Mouse (Mus musculus) T-helper 1 cell (primary cell): ENCODE data around the gene Tbx1.

ENCODE experiments used
- in situ Hi-C: fragments of 300-600 bp; cut with MboI, MseI; formaldehyde crosslinking; loops from one replicate; pipeline ENCODE4 v1.15.1; 2025; ENCODE audit warnings: high pct_unique_total_duplicates

Gene Tbx1

GRCm38 (mm10) chr16:18589804-18590790 lies at the start of gene Tbx1:
Gene Tbx1 (minus strand): TSS chr16:18590671.
- in situ Hi-C loops, result no loop called here

GRCm38 (mm10) chr16:18639382-18639929 lies 49.0 kb upstream of the Tbx1 start:
- in situ Hi-C loops, result no loop called here

- in situ Hi-C loops, result no loop called here
These were observed 47.9 kb upstream of the Tbx1 start for GRCm38 (mm10) chr16:18638396-18638795.

- in situ Hi-C loops, result no loop called here
These were observed 46.3 kb upstream of the Tbx1 start for GRCm38 (mm10) chr16:18636804-18637203.

GRCm38 (mm10) chr16:18636401-18636800 lies 45.9 kb upstream of the Tbx1 start:
- in situ Hi-C loops, result no loop called here

DNA sequence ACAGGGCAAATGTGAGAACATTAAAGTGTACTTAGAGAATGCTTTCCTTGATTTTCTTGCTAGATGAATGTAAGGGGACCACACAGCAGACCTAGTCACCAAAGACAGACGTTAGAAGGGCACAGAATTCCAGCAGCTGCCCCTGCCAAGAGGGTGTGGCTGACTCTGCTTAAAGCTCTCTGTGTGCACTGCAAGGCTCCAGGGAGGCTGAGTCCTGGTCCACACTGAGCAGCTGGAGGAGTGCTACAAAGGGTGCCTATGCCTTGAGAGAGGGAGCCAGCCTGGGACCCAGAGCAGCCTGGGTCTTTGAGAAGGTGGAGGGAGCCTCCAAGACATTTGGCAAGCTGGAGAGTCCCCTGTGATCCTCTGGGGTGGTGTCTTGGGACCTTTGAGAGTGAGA lies 42.9 kb upstream of the Tbx1 start:
- in situ Hi-C loops, result no loop called here

DNA sequence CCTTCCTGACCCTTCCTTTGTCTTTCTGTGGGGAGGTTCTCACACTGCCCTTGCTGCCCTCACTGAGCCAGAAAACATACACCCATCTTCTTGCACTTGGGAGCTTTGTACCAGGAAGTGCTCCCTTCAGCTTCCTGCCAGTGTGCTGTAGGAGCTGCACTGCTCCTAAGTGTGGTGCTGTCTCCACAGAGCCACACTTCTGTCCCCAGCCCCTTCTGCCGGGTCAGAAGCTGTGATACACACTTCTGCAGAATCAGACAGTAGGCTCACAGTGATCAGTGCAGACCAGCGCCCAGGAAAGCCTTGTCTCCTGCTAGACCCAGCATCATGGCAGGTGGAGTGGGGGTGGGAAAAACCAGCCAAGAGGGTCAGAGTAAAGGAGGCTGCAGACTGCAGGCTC lies 42.3 kb upstream of the Tbx1 start:
- in situ Hi-C loops, result no loop called here

GRCm38 (mm10) chr16:18632059-18632458 lies 41.6 kb upstream of the Tbx1 start:
- in situ Hi-C loops, result no loop called here

GRCm38 (mm10) chr16:18631141-18631540 lies 40.7 kb upstream of the Tbx1 start:
- in situ Hi-C loops, result no loop called here

- in situ Hi-C loops, result no loop called here
These were observed 39.8 kb upstream of the Tbx1 start for GRCm38 (mm10) chr16:18630291-18630690.

DNA sequence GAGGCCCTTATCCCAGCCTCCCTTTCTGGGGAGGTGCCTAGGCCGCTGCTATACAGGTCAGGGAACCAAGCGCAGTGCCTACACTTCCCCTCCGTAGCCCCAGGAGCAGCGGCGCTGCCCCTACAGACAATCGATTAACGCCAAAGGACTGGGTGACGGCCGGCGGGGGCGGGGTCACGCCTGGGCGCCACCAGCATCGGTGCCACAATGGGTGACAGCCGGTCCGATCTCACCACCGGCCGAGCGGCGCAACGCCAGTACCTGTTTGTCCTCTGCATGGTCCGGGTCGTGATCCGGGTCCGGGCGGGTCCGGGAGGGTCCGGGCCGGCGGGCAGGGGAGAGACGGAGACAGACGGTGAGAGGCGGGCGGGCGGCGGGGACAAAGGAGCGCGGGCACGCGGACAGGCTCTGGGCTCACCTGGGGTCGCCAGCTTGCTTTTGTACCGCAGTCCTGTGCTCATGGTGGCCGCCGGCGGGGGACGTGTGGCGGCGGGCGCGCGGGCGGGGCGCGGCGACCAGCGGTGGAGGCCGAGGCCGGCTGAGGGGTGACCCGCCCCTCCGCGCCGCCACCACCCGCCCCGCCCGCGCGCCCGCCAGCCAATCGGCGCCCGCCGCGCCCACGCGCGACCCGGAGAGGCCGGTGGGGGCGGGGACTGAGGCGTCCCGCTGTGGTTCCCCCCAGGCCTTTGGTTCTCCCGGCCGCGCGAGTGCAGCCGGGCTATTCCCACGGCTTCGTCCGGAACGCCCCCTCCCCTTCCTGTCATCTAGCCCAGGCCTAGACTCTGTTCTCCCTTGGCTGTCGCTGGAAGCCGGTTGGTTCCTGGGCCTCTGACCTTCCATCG lies 39.1 kb upstream of the Tbx1 start, which contains the start of gene Sept5:
TSS of gene Sept5 (minus strand) at position 565 of the 842 bp plus-strand sequence.
- in situ Hi-C loops, result no loop called here

DNA sequence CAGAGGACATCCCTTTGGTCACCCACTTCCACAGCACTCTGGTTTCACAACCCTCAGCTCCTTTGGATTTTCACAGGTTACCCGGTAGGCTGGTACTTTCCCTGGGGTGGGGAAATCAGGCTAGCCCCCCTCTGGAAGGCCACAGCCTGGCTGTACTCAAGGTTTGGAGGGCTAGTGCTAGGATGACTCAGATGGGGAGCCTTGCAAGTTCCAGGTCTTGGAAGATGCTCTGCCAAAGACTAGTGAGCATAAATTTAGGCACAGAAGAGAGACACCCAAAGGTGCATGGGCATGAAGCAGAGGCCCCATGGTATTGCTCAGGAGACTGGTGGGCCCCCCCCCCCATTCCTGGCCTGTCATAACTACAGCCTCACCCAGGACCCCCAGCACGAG lies 38.5 kb upstream of the Tbx1 start:
- in situ Hi-C loops, result no loop called here

GRCm38 (mm10) chr16:18628206-18628947 lies 37.9 kb upstream of the Tbx1 start:
- in situ Hi-C loops, result no loop called here

DNA sequence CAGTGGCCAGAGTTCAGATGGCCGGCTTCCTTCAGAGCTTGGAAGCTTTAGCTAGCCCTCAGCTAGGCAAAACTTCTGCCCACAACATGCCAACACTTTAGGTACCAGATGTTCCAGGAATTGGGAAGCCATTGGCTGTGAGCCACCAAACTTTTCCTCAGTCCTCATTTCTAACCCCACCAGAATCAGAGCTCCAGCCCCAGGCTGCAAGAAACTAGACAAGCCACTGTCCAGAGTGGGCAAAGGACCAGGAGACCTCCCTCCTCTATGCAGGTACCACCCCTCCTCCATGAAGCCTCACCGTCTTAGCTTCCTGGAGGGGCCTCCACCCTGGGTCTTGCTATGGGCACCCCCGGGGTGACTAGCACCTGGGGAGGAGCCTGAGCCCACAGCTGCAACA lies 36.7 kb upstream of the Tbx1 start:
- in situ Hi-C loops, result no loop called here

DNA sequence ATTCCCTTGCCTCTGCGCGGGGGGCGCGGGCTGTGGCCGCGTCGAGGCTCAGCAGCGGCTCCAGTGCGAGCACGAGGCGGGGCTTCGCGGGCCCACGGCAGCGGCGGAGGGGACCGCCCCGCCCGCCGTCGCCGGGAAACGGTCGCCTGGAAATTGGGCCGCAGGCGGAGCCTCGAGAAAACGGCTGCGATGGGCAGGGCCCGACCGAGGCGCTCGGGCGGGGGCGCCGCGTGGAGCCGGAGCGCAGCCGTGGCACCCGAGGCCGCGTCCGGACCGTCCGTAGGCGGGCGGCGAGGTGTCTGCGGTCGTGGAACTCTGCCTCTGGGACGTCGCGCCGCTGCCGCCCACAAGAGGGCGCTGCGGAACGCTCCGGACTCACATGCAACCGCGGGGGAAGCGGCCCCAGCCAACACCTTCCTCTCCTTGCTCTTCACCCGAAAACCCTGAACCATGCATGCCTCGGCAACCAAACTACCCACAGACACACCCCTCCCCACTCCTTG lies 36.0 kb upstream of the Tbx1 start, which contains the start of gene Gm49601:
TSS of gene Gm49601 (minus strand) at position 52 of the 503 bp plus-strand sequence.
- in situ Hi-C loops, result no loop called here

DNA sequence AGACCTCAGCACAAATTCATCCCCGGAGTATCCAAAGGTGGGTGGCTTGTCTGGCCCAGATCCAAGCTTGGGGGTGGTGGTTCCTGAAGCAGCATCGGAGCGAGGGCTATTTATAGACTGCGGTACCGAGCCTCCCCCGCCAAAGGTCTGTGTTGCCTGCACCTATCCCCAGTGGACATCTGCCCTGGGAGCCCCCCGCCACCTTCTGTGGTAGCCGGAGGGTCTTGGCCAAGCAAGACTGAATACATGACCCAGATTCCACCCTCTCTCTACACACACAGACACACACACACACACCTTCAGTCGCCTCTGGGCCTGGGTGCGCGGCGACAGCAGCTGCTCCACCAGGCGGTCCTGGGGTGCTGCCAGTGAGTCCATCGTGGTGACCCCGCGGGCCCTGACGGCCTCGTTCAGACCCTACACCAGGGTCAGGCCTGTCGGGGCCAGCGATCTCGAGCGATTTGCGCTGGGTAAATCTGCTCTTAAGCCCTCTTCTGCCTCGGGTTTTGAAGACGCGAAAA lies 35.4 kb upstream of the Tbx1 start:
- in situ Hi-C loops, result no loop called here

- in situ Hi-C loops, result no loop called here
These were observed 34.6 kb upstream of the Tbx1 start for GRCm38 (mm10) chr16:18625097-18625496.

DNA sequence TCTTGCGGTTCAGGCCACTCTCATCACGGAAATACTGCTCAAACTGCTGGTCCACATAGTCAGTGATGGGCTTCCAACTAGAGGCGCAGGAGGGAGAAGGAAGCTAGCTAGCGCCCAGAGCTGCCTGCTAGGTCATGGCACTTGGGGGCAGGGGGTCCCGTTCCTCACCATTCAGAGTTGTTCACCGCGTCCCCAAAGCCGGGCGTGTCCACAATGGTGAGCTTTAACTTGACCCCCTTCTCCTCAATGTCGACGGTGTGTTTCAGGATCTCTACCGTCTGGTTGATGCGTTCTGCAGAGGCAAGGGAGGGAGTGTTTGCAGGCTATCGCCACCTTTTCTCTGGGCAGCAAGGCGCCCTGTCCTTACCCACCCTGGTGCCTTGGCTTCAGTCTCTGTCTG lies 34.2 kb upstream of the Tbx1 start:
- in situ Hi-C loops, result loop anchor here (5.0 kb wide), 1 partner anchor 182 kb away; no protein-coding TSS in a partner anchor

GRCm38 (mm10) chr16:18623751-18624540 lies 33.5 kb upstream of the Tbx1 start:
- in situ Hi-C loops, result loop anchor here (5.0 kb wide), 1 partner anchor 182 kb away; no protein-coding TSS in a partner anchor
